Mouse (Mus musculus) limb, embryonic 12.5 days (tissue): ENCODE data around the gene Vash2. TPM values are rescaled to one million over a fixed set of nuclear protein-coding genes. Genes with fewer than 3 reads are reported as not detected.

Experiments
- ATAC-seq: fragments of 200-750 bp; cut with Nextera tagmentation; 2 replicates; pipeline ENCODE4 v1.8.0; 2017; ENCODE audit warnings: low read depth, moderate TSS enrichment; ENCODE audit not compliant: insufficient number of reproducible peaks, insufficient read depth, low FRiP score, low TSS enrichment
- H3K27ac ChIP-seq: fragments of 300-500 bp; sonication (generic); 2 replicates; pipeline ENCODE4 v1.5.1; 2016; ENCODE audit warnings: mild to moderate bottlenecking, moderate library complexity
- H3K27me3 ChIP-seq: fragments of 300-500 bp; sonication (generic); 2 replicates; pipeline ENCODE4 v1.6.1; 2016; ENCODE audit warnings: mild to moderate bottlenecking, moderate library complexity
- H3K36me3 ChIP-seq: fragments of 300-500 bp; sonication (generic); 2 replicates; pipeline ENCODE4 v1.6.1; 2016; ENCODE audit warnings: mild to moderate bottlenecking, moderate library complexity
- H3K4me1 ChIP-seq: fragments of 300-500 bp; sonication (generic); replicated peaks from 2 replicates; pipeline ENCODE4 v1.6.1; 2016
- H3K4me2 ChIP-seq: fragments of 300-500 bp; sonication (generic); 2 replicates; pipeline ENCODE4 v1.6.1; 2016; ENCODE audit warnings: mild to moderate bottlenecking, moderate library complexity
- H3K4me3 ChIP-seq: fragments of 300-500 bp; sonication (generic); replicated peaks from 2 replicates; pipeline ENCODE4 v1.5.1; 2016; ENCODE audit warnings: mild to moderate bottlenecking
- H3K9ac ChIP-seq: fragments of 300-500 bp; sonication (generic); replicated peaks from 2 replicates; pipeline ENCODE4 v1.6.1; 2016; ENCODE audit warnings: mild to moderate bottlenecking, moderate library complexity
- H3K9me3 ChIP-seq: fragments of 300-500 bp; sonication (generic); 2 replicates; pipeline ENCODE4 v1.6.1; 2016; ENCODE audit warnings: mild to moderate bottlenecking, moderate library complexity
- WGBS: fragments of 180-500 bp; shearing (Covaris S2); methylation state at CpG from one replicate; pipeline ENCODE4 v1.1.7; 2016; 5-methylcytosine and 5-hydroxymethylcytosine counted together
- polyA plus RNA-seq: library from polyadenylated mRNA; unstranded; fragments of >200 nt; fragmentation: Nextera tagmentation; extraction: Ambion mirVana; gene quantifications from 2 replicates; pipeline ENCODE4 v1.2.1, GENCODE M21; 2016

The Vash2 gene
- polyA plus RNA-seq, 1 experiment from 2014 or later = 81.8 TPM

DNA sequence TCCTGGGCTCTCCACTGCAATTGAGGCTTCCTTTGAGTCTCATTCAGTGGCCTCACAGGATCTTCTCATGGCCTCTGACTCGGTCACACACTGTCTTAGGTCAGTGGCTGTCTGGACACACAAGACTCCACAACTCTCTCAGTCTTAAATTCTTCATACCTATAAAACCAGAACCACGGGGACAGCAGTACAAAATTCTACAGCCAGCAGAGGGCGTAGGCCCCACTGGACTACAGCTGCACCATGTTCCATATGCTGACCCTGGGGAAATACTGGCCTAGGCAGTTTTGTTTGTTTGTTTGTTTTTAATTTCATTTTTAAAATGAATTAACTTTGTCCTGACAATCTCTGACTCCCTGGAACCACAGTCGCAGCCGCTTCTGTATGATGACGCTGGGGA lies 23.1 kb upstream of the Vash2 start:
- Histone ChIP-seq H3K36me3 (peaks cover 18% of the 10 kb centered on the region), H3K4me2 (no peak overlapping the region), H3K4me3 (no peak overlapping the region), H3K27ac (no peak overlapping the region), H3K9ac (no peak overlapping the region), H3K4me1 (no peaks in the 10 kb centered on the region), H3K27me3 (no peaks in the 10 kb centered on the region), H3K9me3 (peaks cover 13% of the 10 kb centered on the region)
- ATAC-seq = no peak
- WGBS = 60% methylated on average over 6 of the region's 6 CpGs

DNA sequence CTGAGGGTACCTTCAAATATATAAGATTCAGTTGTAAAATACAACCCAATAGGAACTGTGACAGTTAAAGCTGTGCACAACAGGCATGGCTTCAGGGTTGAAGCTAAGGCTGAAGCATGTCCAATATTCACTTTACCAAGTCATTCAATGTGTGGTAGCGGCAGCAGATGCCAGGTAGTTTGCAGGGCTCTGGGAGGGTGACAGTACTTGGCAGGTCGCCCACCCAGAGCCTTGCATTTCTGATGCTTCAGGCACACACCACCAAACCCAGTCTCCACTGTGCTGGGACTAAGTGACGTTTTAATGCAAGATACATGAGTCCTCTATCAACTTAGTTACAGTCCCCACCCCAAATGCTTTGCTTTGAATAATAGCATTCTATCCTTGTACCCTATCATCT lies 21.6 kb upstream of the Vash2 start:
- Histone ChIP-seq H3K36me3 (peaks cover 15% of the 10 kb centered on the region; the same call in 1 of the 2 replicates), H3K27me3 (no peaks in the 10 kb centered on the region), H3K4me3 (no peak overlapping the region), H3K4me1 (no peaks in the 10 kb centered on the region), H3K9me3 (peaks cover 13% of the 10 kb centered on the region), H3K9ac (no peak overlapping the region), H3K4me2 (no peak overlapping the region), H3K27ac (no peak overlapping the region)
- WGBS = 74% methylated on average over 3 of the region's 3 CpGs
- no peak for ATAC-seq

DNA sequence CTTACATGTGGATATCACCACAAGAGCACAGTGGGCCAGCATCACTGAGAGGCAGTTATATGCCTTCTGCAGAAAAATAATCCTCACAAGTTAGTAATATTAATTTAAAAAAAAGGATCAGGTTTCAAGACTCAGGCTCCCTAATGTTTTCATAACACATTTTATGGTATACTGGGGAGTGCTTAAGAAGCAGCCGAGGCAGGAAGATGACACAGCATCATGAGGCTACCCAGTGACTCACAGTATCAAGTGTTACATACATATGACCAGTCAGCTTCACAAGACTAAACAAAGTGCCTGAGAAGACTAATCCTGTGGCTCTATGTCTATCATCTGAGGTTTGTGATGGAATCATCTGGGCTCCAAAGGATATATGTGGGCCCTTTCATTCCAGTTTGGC lies 18.9 kb upstream of the Vash2 start:
- 77% methylated on average over 1 of the region's 1 CpGs for WGBS
- no peak for ATAC-seq

DNA sequence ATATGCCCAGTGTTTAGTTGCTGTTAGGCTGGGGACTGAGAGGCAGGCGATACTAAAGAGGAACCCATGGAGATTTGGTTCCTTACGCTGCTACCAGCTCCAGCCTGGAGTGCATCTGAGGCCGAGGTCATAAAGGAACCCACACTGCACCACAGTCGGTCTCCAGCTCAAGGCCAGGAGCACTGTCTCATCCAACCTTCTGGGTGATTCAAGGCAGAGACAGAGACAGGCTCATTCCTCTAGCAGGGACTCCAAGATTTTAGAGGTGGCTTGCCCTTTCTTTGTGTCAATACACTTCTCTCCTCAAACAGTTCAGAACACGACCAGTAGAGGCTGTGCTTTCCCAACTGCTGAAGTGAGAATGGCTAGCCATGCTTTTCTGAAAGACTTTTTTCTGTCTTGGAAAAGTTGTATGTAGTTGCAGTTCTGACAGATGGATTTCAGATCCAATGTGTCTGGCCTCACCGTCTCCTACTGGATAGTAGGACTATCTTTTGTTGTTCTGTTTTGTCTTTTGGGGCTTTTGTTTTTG lies 17.3 kb upstream of the Vash2 start:
- 75% methylated on average over 6 of the region's 6 CpGs for WGBS
- H3K4me1 ChIP-seq = no peaks in the 10 kb centered on the region
- no peak overlapping the region for H3K4me3 ChIP-seq
- no peaks in the 10 kb centered on the region for H3K27me3 ChIP-seq
- H3K36me3 ChIP-seq = no peaks in the 10 kb centered on the region
- no peak overlapping the region for H3K9ac ChIP-seq
- ATAC-seq = no peak
- H3K9me3 ChIP-seq = peaks cover 13% of the 10 kb centered on the region
- no peak overlapping the region for H3K4me2 ChIP-seq
- no peak overlapping the region for H3K27ac ChIP-seq

More for the DNA sequence above, 18.9 kb upstream of the Vash2 start:
- Histone ChIP-seq H3K4me1 (no peaks in the 10 kb centered on the region), H3K27me3 (no peaks in the 10 kb centered on the region), H3K27ac (no peak overlapping the region), H3K9ac (no peak overlapping the region), H3K4me2 (no peak overlapping the region), H3K36me3 (no peaks in the 10 kb centered on the region), H3K9me3 (peaks cover 13% of the 10 kb centered on the region), H3K4me3 (no peak overlapping the region)

DNA sequence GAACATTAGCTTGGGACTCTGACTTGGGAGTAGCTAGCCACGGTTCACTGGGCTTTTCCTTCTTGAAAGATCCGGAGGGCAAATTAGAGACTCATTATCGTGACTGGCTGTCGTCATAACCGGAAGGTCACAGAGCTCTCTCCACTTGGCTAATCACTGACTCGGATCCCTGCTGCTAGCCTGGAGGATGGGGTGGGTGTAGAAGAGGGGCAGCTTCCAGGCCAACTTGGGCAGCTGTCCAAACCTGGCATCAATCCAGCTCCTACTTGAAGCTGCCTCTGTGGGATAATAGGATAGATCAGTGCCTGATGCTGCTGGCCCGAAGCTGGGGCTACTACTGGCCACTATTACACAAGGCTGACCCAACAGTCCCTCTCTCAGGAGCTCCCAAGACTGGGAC lies 16.5 kb upstream of the Vash2 start:
- no peak for ATAC-seq
- no peak overlapping the region for H3K27ac ChIP-seq
- no peak overlapping the region for H3K9ac ChIP-seq
- no peak overlapping the region for H3K4me2 ChIP-seq
- no peaks in the 10 kb centered on the region for H3K36me3 ChIP-seq
- H3K4me1 ChIP-seq = no peaks in the 10 kb centered on the region
- H3K9me3 ChIP-seq = peaks cover 13% of the 10 kb centered on the region
- WGBS = 78% methylated on average over 7 of the region's 7 CpGs
- no peaks in the 10 kb centered on the region for H3K27me3 ChIP-seq
- H3K4me3 ChIP-seq = no peak overlapping the region

DNA sequence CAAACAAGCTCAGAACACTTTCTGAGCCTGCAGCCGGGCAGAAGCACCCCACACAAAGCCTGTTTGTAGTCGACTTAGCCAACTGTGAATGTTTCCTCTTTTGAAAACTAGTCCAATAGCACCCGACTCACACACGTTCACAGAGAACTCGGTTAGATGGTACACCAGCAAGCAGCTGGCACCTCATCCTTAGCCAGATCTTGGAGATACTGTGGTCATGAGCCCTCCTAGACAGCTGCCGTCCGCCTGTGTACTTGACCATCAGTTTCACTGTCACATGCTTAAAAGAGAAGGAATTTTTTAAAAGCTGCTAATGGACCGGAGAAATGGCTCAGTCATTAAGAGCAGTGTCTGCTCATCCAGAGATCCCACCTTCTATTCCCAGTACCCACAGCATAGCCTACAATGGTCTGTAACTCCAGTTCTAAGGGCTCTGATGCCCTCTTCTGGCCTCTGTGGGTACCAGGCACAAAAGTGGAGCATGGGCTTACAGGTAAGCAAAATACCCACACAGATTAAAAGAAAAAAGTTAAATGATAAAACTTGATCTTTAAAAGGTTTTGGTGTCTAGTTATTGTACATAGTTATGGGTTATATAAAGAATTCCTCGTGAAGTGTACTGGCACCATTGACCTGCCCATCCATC lies 10.5 kb upstream of the Vash2 start:
- Histone ChIP-seq H3K36me3 (no peaks in the 10 kb centered on the region), H3K27me3 (no peaks in the 10 kb centered on the region), H3K4me3 (no peak overlapping the region), H3K27ac (no peak overlapping the region), H3K4me2 (no peak overlapping the region), H3K4me1 (no peaks in the 10 kb centered on the region), H3K9me3 (no peaks in the 10 kb centered on the region), H3K9ac (no peak overlapping the region)
- ATAC-seq = no peak
- WGBS = 87% methylated on average over 9 of the region's 9 CpGs

DNA sequence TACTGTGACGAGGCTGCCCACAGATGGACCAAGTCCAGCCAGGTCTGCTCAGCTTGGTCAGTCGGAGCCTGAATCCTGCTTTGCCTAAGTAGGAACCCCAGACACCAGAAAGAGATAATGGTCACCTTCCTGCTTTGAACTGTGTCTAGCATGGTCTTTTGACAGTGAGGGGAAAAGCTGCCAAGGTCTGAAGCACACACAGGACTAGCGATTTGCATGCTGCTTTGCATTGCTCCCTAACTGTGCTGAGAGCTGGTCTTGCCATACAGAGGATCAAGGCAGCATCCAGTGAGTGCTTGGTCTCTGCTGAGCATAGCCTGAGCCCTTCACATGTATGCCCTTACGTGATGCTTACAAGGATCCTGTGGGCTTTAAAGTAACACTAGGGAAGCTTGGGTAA lies 2.3 kb upstream of the Vash2 start:
- Histone ChIP-seq H3K4me2 (no peak overlapping the region), H3K4me1 (peaks cover 22% of the 10 kb centered on the region), H3K27ac (no peak overlapping the region), H3K27me3 (no peaks in the 10 kb centered on the region), H3K36me3 (peaks cover 3% of the 10 kb centered on the region; the same call in 1 of the 2 replicates), H3K4me3 (no peak overlapping the region), H3K9me3 (no peaks in the 10 kb centered on the region), H3K9ac (no peak overlapping the region)
- no peak for ATAC-seq
- 77% methylated on average over 4 of the region's 4 CpGs for WGBS

DNA sequence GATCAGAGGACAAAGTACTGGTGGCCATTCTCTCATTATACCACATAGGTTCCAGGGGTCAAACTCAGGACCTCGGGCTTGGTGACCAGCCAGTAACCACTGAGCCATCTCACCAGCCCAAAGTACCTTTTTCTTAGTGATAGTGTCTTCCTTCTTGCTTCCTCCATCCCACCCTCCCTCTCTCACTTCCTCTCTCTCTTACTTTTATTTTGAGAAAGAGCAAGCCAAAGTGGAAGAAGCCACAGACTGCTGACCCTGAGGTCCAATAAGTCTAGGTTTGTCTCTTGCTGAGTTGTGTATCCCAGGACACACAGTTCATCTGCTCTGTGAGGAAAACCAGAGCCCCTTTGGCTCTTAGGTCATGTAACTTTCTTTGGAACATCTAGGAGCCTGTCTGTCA lies 1.4 kb upstream of the Vash2 start:
- no peak overlapping the region for H3K4me2 ChIP-seq
- no peak overlapping the region for H3K27ac ChIP-seq
- peaks cover 28% of the 10 kb centered on the region for H3K4me1 ChIP-seq
- peaks cover 10% of the 10 kb centered on the region for H3K36me3 ChIP-seq
- H3K4me3 ChIP-seq = no peak overlapping the region
- ATAC-seq = no peak
- no peak overlapping the region for H3K9ac ChIP-seq
- 88% methylated on average over 1 of the region's 1 CpGs for WGBS
- no peaks in the 10 kb centered on the region for H3K9me3 ChIP-seq
- no peaks in the 10 kb centered on the region for H3K27me3 ChIP-seq

DNA sequence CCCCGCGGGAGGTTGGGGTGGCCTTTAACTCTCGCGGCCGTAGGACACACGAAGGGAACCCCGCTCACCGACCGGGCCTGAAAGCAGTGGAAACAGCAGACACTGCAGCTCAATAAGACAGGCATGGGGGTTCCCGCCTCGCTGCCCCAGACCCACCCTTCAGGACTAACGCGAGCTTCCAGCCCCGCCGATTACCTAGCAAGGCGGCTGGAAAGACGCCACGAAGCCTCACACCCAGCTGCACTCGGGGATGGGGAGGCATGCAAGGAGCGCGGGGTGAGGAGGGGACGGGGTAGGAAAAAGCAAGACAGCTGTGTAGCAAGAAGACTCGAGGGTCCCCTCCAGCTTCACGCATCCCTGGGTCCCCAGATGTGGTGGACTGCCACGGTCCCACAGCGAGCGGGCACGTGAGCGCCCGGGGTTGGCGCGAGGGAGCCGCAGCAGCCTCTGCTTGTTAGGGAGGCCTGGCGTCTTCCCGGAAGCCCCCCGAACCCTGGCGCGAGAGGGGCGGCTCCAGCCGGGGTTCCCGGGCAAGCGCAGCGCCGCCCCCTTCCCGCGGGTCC lies 504 bp downstream of the Vash2 start:
- H3K4me1 ChIP-seq = peaks cover 28% of the 10 kb centered on the region
- H3K36me3 ChIP-seq = peaks cover 29% of the 10 kb centered on the region
- H3K4me3 ChIP-seq = peak overlapping the region; percentile 79
- ATAC-seq = peak; percentile 78
- WGBS = under 1% methylated on average over 46 of the region's 46 CpGs
- peak overlapping the region; percentile 93 for H3K4me2 ChIP-seq
- H3K27ac ChIP-seq = peak overlapping the region; percentile 97
- no peaks in the 10 kb centered on the region for H3K9me3 ChIP-seq
- H3K9ac ChIP-seq = peak overlapping the region; percentile 94
- H3K27me3 ChIP-seq = no peaks in the 10 kb centered on the region

DNA sequence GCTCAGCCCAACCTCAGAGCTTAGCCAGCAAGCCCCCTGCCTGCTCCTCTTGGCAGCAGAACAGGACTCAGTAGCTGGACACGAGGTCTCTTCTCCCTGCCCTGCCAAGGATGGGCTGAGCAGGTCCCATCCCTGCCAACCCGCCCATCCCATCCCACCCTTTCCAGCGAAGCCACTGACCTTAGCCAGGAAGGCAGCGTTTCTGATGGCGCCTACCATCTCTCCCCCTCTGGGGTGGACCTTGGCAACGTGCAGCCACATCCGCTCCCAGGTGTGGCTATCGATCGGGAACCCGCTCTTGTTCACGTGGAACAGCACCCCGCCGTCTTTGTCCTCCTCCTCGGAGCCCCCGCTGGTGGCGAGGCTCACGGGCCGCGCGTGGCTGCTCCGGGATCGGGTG lies 1.1 kb downstream of the Vash2 start:
- ATAC-seq = no peak
- Histone ChIP-seq H3K27me3 (no peaks in the 10 kb centered on the region), H3K36me3 (peaks cover 35% of the 10 kb centered on the region), H3K4me1 (peaks cover 30% of the 10 kb centered on the region), H3K9me3 (no peaks in the 10 kb centered on the region), H3K4me2 (peak overlapping the region; percentile 93), H3K9ac (peak overlapping the region; percentile 94), H3K27ac (peak overlapping the region; percentile 97), H3K4me3 (peak overlapping the region; percentile 79)
- WGBS = under 1% methylated on average over 22 of the region's 22 CpGs

DNA sequence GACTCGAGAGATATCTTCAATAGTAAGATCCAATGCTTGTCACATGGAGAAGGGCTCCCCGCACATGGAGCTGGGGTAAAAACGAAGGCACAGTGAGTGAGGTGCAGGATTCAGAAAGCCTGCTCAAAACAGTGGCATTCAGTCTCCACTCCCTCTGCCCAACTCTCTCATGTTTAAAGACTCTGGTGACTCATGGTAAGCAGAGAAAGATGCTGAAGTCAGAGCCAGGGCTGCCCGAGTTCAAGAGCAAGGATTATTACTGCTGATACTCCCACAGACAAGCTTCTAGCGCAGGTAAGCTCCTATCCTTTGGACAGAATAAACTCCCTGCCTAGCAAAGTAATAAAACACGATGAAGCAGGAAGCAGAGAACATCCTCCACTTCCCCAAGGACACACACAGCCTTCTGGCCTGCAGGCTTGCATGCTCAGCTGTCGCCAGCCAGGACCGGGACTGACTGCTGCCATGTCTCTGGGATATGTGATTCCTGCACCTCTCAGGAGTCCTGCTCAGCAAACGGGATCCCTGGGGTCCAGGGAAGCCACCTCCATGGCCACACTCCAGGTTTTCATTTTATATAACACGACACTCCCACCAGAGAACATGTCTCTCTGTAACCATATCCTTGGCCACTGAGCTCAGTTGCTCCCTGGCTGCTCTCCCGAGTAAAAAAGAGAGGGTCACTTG lies 2.1 kb downstream of the Vash2 start:
- Histone ChIP-seq H3K4me1 (peaks cover 35% of the 10 kb centered on the region), H3K4me3 (peak overlapping the region; percentile 79), H3K9ac (peak overlapping the region; percentile 94), H3K27ac (0 out of 2 replicates have a peak overlapping the region, but pooled peaks have one; percentile 7), H3K4me2 (peak overlapping the region; percentile 93), H3K9me3 (no peaks in the 10 kb centered on the region), H3K27me3 (no peaks in the 10 kb centered on the region), H3K36me3 (peaks cover 44% of the 10 kb centered on the region)
- 42% methylated on average over 11 of the region's 11 CpGs for WGBS
- no peak for ATAC-seq
